8 mouse cellular contexts compared by ENCODE assay signal in genomic region chr2:3119371-3119935, GRCm38 (mm10). TPM values are rescaled to one million over a fixed set of nuclear protein-coding genes. Genes with fewer than 3 reads are reported as not detected.
DNase-seq lines count a peak whose midpoint lies in the region; ATAC-seq and TF ChIP-seq lines count a peak whose summit lies in the region.

No protein-coding gene starts in this region.

- H3K4me1 ChIP-seq in E14TG2a.4 (replicated peaks; ENCODE audit: low read depth, low read length): peaks cover 7% of the 10 kb centered on the region; the same call in 1 of the 2 replicates
- H3K4me1 ChIP-seq in hindbrain, embryonic 10.5 days (replicated peaks): peaks cover 25% of the 10 kb centered on the region

- H3K27ac ChIP-seq in gastrocnemius, adult 2 months: peak overlapping the region; percentile 87
- H3K27ac ChIP-seq in hindbrain, embryonic 10.5 days: peak overlapping the region; percentile 94

- no peak for TF ChIP-seq CTCF in gastrocnemius, adult 2 months (IDR thresholded peaks at IDR 0.05)
- TF ChIP-seq CTCF in E14TG2a.4 (conservative IDR thresholded peaks at IDR 0.05; ENCODE audit: low read length): no peak

- peak overlapping the region; percentile 89 for H3K4me3 ChIP-seq in gastrocnemius, adult 2 months
- peak overlapping the region; percentile 90 for H3K4me3 ChIP-seq in E14TG2a.4 (replicated peaks; ENCODE audit: low read length)
- H3K4me3 ChIP-seq in hindbrain, embryonic 10.5 days: peak overlapping the region; percentile 71

- no peaks in the 10 kb centered on the region for H3K36me3 ChIP-seq in E14TG2a.4 (ENCODE audit: insufficient read depth, low read length)
- H3K36me3 ChIP-seq in hindbrain, embryonic 10.5 days: no peaks in the 10 kb centered on the region

- WGBS in hindbrain, embryonic 10.5 days: 33% methylated on average over 4 of the region's 4 CpGs

- H3K9me3 ChIP-seq in E14TG2a.4 (ENCODE audit: low read length): no peaks in the 10 kb centered on the region
- 0 out of 2 replicates have a peak, but pooled peaks cover 6% of the 10 kb centered on the region for H3K9me3 ChIP-seq in hindbrain, embryonic 10.5 days

- DNase-seq in gastrocnemius, adult 2 months: no peak
- no peak for DNase-seq in gastrocnemius, postnatal 4 days (ENCODE audit: low spot score in 2 of 2)
- no peak for DNase-seq in hindbrain, embryonic 10.5 days (ENCODE audit: low spot score)
- DNase-seq in left cerebral cortex, adult 11 months (ENCODE audit: low spot score): no peak
- DNase-seq in adrenal gland, adult 8-10 months: no peak
- DNase-seq in testis, postnatal 14 days (ENCODE audit: low spot score): no peak

- H3K27me3 ChIP-seq in E14TG2a.4 (ENCODE audit: insufficient read depth, low read length): peaks cover 31% of the 10 kb centered on the region
- no peaks in the 10 kb centered on the region for H3K27me3 ChIP-seq in hindbrain, embryonic 10.5 days (ENCODE audit: insufficient read depth, poor library complexity, severe bottlenecking)

- ATAC-seq in megakaryocyte-erythroid progenitor cell, adult 5-6 weeks (replicated peaks; ENCODE audit: low FRiP score, low TSS enrichment, poor library complexity, severe bottlenecking): 0 out of 2 replicates have a peak, but pooled peaks have one; percentile 21

- intact Hi-C loops in gastrocnemius, adult 2 months (cut with DNase I): loop anchor here (5.0 kb wide), 3 partner anchors 53 to 298 kb away; partner anchors contain the start of gene Rpp38

RNA-seq across cellular contexts. Expression of gene Fam171a1, which starts 5.4 kb away (rescaled TPM):
- total RNA-seq in gastrocnemius, adult 2 months (2021): 1 to 10 TPM; 2.5 to 3.9 TPM
- total RNA-seq in gastrocnemius, postnatal 4 days (2021): 10 to 100 TPM; 22.6 to 24.7 TPM
- polyA plus RNA-seq in hindbrain, embryonic 10.5 days (2016; fragmentation: Nextera tagmentation; extraction: Ambion mirVana): 38.7 and 42.5 TPM in 2 replicates
- total RNA-seq in megakaryocyte-erythroid progenitor cell, adult 5-6 weeks (2014; fragmentation: Nextera tagmentation): 0.61 and 2.1 TPM in 2 replicates
- 4.3 and 5.4 TPM in 2 replicates for total RNA-seq in megakaryocyte-erythroid progenitor cell, adult 5-6 weeks (2017)
- total RNA-seq in adrenal gland, adult 8-10 months (2022): 10 to 100 TPM; 27.0 to 39.4 (median 35.4) TPM
